Mouse (Mus musculus) retina, embryonic 14.5 days (tissue): Measurements from ENCODE around the gene Chic2.

ENCODE experiments used
- DNase-seq: peaks from one replicate; pipeline ENCODE4 v3.0.0-alpha.2; 2015; ENCODE audit warnings: low spot score

Chic2 gene

DNA sequence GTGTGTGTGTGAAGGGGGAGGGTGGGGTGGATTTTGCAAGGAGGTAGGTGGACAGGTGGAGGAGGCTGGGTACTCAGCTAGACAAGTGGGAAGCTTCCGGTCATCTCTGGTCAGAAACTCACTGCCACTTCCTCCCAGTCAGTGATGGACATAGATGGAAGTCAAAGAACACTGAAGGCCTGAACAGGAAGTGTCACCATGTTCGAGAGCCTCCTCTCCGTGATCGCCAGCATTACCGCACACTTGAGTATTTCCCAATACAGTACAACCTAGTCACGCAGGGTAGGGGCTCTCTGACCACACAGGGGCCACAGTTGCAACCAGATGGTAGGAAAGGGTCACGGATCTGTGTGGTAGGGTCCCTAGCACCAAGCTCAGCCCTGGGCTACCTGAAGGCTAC lies 69.1 kb downstream of the Chic2 start:
- DNase-seq, result no peak

DNA sequence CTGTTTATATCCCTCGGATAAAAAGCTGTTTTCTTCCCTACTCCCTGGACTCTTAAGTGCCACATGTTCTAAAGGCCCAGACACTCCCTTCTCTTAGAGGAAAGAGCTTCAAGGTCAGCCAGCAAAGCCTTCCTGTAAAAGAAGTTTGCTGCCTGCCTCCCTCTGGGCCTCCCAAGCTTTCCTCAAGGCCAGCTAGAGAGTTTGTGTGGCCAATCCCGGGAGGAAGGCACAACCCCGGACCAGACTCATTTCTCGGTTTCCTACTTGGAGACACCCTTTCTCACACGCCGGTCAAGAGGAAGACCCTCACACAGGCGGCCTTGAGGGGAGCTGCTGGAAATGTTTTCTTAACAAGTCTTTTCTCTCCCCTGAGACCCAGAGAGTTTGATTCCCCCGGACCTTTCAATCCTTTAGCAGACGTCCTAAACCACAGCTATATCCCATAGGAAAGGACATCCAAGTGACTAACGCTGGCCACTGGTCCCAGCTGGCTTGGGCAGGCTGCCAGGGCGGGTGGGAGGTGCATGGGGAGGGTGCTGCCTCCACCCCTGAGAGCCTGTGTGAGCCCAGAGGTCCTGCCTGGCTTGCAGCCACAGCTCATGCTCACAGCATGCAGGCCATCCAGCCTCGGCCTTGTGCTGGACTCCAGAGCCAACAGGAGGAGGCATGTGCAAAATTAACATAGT lies 69.7 kb downstream of the Chic2 start:
- DNase-seq, result no peak

DNA sequence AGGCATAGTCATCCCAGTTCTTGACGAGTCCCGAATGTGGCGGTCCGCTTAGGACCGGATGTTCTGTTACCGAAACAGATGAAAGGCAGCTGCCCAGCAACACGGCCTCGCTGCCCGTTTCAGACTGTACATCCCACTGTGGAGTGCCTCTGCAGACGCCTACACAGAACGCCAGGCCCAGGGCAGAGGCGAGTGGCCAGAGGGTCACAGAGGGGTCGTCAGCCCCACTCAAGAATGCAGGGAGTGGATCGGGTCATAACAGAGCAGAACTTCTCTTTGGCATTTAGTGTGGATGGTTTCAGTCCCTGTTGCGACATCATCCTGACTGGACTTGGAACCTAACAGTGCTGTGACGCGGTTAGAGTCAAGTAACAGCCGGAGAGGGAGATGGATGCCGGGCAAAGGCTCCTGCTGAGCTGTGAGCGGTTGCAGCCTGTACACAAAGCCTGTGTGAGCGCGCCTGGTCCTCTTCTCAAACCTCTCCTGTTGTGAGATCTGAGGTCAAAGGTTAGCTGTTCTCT lies 70.5 kb downstream of the Chic2 start:
- peak; percentile 43 for DNase-seq

DNA sequence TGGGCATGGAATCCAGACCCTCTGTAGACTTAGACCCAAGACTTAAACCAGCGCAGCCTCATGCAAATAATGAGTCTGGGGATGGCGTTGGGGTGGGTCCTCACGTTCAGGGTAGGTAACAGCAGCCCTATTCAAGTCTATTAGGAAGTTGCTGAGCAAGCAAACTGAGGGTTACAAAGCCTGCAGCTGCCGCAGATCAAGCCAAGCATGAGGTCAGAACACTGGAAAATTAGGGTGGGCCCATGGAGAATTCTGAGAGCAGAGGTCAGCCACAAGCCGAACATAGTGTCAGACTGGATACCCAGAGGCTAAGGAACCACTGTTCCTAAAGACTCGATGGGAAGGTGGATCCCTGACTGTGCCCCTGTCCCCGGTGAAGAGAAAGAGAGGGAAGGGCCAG lies 73.2 kb downstream of the Chic2 start:
- no peak for DNase-seq

DNA sequence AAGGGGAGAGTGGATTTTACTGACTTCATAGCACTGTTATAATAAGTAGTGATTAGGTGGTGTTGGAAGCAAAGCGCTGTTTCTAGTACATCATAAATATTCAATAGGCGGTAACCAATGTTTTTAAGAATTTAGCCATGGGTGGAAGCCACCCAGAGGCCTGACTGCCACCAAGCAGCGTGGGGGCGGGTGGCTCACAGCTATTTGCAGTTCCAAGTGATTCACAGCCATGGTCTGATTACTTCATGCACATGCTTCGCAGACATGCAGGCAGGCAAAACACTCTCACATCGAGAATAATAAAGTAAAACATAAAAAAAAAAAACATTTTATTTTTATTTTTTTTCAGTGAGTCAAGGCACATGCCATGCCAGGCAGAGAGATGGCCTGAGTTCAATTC lies 75.2 kb downstream of the Chic2 start:
- no peak for DNase-seq

DNA sequence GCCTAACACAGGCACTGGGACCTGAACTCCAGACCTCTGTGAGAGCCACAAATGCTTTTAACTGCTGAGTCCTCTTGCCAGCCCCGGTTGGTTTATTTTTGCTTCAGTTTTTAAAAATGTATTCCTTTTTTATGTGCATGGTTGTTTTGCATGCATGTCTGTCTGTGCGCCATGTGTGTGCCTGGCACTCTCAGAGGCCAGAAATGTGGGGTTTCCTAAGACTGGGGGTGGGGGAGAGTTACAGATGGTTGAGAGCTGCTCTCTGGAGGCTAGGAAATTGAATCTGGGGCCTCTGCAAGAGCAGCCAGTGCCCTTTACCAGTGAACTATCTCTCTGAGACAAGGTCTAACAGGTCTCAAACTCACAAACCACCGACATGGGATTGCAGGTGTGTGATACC lies 76.7 kb downstream of the Chic2 start:
- no peak for DNase-seq

DNA sequence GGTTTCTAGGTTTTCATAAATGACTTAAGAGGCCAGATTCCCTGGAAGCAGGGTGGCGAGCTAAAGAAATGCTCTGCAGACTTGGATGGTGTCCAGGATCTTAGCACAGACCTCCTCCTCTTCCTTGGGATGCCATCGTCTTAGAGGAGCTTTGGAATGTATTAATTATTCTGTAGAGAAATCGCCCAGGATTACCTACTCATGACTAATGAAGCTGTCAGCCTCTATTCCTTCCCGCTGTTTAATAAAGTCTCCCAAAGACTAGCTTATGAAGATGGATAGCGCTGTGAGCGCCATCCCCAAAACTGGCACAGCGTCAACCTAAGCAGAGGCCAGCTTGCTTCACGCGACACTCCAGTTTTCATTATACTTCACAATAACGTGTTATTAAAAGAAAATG lies 77.7 kb downstream of the Chic2 start:
- no peak for DNase-seq

DNA sequence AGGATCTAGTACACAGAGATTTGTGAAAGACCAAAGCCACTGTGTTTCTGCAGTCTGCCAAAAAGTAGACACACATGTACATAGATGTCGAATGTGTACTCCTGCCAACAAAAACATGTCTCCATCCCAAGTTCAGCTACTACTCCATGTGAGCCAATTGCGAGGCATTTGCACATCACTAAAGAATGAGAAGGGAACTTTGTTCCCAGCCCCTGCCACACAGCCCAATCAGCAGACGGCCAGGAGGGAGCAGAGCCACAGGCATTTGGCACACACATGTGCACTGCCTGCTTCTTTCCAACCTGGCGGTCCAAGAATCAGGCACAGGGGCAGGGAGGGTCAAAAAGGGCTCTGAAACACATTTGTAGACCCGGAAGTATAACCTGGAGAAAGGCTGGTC lies 81.8 kb downstream of the Chic2 start:
- no peak for DNase-seq

DNA sequence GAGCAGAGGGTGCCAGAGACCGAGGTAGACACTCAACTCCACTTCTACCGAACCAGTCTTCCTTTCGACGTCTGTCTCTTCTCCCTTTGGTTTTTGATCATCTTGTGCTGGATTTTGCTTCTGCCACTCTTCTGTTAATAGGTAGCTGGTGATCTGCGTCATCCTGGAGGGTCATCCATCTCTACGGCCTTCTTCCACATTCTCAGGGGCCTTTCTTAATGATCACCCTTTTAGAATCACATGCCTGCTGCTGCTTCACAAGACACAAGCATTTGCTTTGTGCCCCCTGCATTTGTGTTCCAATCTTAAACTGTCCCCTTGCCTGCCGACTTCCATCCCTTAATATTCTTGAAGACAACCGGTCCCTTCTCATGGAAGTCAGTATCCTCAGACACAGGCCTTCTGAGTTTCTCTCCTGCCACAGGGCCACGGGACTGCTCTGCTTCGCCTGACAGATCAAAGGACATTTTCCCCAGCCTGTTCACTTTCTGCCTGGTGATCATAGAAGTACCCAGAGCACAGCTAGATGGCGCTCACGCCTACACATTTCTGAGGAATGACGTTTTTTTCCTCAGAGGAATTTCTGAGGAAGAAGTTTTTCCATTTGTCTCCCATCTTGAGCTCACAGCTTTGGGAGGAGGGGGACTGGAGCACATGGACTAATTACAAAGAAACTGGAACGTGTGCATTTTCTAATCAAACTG lies 83.6 kb downstream of the Chic2 start:
- peak; percentile 89 for DNase-seq

DNA sequence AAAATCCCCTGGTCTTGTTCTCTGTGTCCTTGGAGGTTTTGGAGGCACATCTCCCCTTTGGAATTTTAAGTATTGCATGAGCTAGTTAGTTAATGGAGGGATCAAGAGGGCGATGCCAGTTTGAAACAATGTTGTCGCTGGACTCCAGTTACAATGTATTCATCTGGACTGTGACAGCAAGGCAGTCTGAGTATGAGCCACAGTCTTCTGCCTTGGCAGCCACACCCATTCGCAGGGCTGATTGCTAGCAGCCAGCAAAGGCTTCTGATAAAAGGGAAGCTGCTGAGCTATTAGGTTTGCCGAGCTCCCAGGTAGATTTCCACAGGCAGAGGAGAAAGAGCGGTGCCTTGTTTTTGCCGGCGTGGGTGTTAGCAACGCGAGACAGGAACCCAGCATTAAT lies 84.3 kb downstream of the Chic2 start:
- no peak for DNase-seq

DNA sequence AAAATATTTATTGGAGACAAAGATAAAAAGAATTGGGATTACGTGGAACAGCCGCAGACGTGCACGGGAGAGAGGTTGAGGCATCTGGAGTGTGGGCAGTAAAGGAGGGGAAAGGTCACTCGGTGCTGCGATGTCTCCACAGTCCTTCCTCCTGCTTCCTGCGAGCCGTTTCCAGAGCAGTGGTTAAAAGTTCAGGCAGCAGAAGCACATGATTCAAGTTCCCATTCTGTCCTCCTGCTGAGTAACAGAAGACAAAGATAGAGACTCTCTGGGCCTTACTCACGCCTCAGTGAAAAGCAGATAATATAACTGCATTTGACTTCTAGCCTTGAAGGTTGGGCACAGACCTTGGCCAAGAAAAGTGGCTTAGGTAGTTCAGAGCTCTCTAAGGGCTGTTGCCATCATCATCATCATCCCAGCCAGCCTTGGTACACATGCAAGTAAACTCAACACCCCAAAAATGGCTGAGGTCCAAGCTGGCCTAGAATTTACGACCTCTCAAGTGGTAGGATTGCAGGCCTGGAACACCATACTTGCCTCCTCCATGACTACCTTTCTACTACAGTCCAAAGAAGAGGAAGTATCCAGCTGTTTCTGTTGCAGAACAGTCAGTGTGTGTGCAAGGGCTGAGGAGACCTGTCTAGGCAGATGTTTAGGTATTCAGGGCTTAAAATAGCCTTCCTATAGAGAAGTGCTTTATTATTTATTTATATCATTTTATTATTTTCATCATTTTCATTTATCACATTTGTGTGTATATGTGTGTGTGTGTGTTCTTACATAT lies 87.1 kb downstream of the Chic2 start:
- no peak for DNase-seq

DNA sequence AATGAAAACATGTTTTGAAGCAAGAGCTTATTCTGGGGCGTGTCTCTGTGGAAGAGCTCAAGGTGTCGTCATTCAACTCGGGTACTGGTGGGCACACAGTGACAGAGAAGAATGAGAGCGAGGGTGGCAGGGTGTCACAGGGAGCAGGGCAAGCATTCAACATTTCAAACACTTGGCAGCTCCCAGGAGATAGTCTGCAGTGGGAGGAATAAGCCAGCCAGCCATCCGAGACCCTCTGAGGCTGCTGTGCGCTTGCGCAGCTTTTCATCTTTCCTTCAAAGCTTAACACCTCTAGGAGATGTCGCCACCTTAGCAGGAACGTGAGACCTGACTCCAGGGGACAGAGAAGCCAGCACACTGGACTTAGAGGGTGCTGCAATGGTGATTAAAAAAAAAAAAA lies 88.2 kb downstream of the Chic2 start:
- DNase-seq, result no peak

DNA sequence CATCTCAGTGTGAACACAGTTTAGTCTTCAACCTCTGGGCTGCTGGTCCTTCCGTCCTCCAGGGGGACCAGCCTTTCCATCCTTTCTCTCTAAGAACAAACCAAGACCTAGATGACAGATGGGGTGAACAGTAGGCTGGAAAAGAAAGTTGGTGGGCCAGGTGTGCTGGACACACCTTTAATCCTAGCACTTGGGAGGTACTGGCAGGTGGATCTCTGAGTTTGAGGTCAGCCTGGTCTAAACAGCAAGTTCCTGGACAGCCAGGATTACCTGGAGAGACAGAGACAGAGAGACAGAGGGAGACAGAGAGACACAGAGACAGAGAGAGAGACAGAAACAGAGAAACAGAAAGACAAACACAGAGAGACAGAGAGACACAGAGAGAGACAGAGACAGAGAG lies 89.0 kb downstream of the Chic2 start:
- DNase-seq, result no peak

DNA sequence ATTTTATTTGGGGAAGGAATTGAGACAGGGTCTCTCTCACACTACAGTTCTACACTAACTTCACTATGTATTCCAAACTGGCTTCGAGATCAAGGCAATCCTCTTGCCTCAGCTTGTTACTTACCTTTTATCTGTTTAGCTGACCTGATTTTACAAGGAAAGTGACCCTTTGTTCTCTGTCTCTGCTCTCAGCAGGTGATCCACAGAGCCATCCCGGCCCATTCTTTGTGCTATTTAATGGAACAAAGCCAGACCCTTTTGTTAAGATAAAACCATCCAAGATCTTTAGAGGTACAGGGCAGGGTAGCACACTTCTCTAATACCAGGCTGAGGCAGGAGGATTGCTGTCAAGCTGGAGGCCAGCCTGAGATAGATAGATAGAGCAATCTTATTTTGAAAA lies 91.6 kb downstream of the Chic2 start:
- no peak for DNase-seq

DNA sequence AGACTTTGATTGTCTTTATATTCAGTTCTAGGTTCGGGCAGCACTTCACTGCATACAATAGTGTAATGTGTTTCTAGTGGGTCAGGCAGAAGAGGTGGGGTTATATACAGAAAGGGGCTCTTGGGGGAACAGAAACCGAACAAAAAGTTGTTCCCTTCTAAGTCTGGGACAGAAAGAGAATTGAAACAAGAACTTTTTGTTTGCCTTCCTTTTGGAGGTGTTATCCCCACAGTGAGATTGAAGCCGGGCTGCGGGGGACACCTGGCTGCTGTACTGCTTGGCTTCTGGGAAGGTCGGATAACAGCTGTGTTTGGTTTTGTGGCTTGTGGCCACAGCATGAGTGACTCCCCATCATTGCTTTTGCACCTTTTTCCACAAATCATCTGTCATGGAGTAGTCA lies 93.2 kb downstream of the Chic2 start:
- DNase-seq, result no peak

DNA sequence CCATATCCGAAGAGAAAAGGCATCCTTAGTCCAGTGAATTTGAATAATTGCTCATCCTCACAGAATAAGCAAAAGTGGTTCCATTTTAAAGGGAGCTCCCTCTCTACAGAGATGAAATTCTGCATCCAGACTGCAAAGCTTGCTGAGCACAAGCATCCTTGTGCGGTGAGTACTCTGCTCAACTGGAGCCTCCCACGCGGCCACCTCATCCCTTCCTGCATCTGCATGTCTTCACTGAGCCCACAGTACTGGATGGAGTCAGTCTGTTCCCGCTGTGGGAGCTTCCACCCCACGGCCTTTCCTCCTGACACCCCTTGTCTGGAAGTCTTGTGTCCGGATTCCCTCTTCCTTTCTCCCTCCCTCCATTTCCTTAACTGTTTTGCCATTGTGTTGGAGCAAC lies 95.3 kb downstream of the Chic2 start:
- no peak for DNase-seq

DNA sequence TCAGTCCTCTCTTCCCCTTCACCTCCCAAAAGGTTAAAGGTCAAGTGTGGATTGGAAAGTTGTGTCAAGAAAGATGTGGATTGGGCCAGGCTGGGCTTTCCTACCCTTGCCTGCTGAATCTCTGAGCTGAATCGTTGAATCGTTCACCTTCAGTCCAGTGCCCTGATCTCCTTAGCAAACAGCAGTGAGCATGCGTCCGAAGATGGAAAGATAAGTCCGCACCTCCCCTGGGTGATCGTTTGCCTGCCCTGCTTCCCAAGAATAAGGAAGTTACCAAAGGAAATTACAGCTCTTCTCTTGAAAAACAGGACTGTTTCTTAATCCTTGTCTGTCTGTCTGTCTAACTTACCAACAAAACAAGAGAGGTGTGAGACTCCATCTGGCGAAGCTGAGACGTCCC lies 96.1 kb downstream of the Chic2 start:
- no peak for DNase-seq
